Mouse (Mus musculus) kidney, embryonic 16.5 days (tissue): ENCODE measurements around the gene Cntn6. TPM values are rescaled to one million over a fixed set of nuclear protein-coding genes. Genes with fewer than 3 reads are reported as not detected.

Experiments used
- ATAC-seq: fragments of 200-750 bp; cut with Nextera tagmentation; 2 replicates; pipeline ENCODE4 v1.8.0; 2017; ENCODE audit warnings: moderate TSS enrichment; ENCODE audit not compliant: low FRiP score, low TSS enrichment
- H3K27ac ChIP-seq: fragments of 300-500 bp; sonication (generic); 2 replicates; pipeline ENCODE4 v1.5.1; 2014; ENCODE audit warnings: low read length
- H3K27me3 ChIP-seq: fragments of 300-500 bp; sonication (generic); 2 replicates; pipeline ENCODE4 v1.6.1; 2014; ENCODE audit warnings: low read length, control low read depth, mixed read lengths; ENCODE audit not compliant: insufficient read depth
- H3K36me3 ChIP-seq: fragments of 300-500 bp; sonication (generic); 2 replicates; pipeline ENCODE4 v1.6.1; 2014; ENCODE audit warnings: low read length, control low read depth, mixed read lengths; ENCODE audit not compliant: insufficient read depth
- H3K4me1 ChIP-seq: fragments of 300-500 bp; sonication (generic); 2 replicates; pipeline ENCODE4 v1.6.1; 2014; ENCODE audit warnings: low read length, control low read depth, mixed read lengths; ENCODE audit not compliant: insufficient read depth
- H3K4me2 ChIP-seq: fragments of 300-500 bp; sonication (generic); replicated peaks from 2 replicates; pipeline ENCODE4 v1.6.1; 2014; ENCODE audit warnings: low read depth, low read length
- H3K4me3 ChIP-seq: fragments of 300-500 bp; sonication (generic); 2 replicates; pipeline ENCODE4 v1.5.1; 2014; ENCODE audit warnings: mild to moderate bottlenecking, low read length
- H3K9ac ChIP-seq: fragments of 300-500 bp; sonication (generic); replicated peaks from 2 replicates; pipeline ENCODE4 v1.6.1; 2014; ENCODE audit warnings: low read length
- H3K9me3 ChIP-seq: fragments of 300-500 bp; sonication (generic); 2 replicates; pipeline ENCODE4 v1.6.1; 2016; ENCODE audit warnings: low read length, control low read depth
- WGBS: fragments of 180-500 bp; shearing (Covaris S2); extraction: QIAGEN DNeasy Blood & Tissue Kit; methylation state at CpG from one replicate; pipeline ENCODE4 v1.1.7; 2014; 5-methylcytosine and 5-hydroxymethylcytosine counted together
- polyA plus RNA-seq: library from polyadenylated mRNA; unstranded; fragments of >200 nt; fragmentation: Nextera tagmentation; extraction: Ambion mirVana; gene quantifications from 2 replicates; pipeline ENCODE4 v1.2.1, GENCODE M21; 2015

Cntn6 gene
- polyA plus RNA-seq, 1 experiment from 2014 or later = 2.9 TPM

GRCm38 (mm10) chr6:104602894-104603293 is 110.3 kb downstream of the Cntn6 start:
- Histone ChIP-seq H3K36me3 (no peaks in the 10 kb centered on the region), H3K4me2 (no peak overlapping the region), H3K4me1 (no peaks in the 10 kb centered on the region), H3K9me3 (no peaks in the 10 kb centered on the region), H3K27me3 (no peaks in the 10 kb centered on the region), H3K27ac (no peak overlapping the region), H3K9ac (no peak overlapping the region), H3K4me3 (no peak overlapping the region)
- no peak for ATAC-seq

GRCm38 (mm10) chr6:104603371-104603770 is 110.8 kb downstream of the Cntn6 start:
- ATAC-seq = no peak
- H3K4me2 ChIP-seq = no peak overlapping the region
- H3K9ac ChIP-seq = no peak overlapping the region
- no peak overlapping the region for H3K4me3 ChIP-seq
- H3K36me3 ChIP-seq = no peaks in the 10 kb centered on the region
- no peaks in the 10 kb centered on the region for H3K9me3 ChIP-seq
- 45% methylated on average over 4 of the region's 4 CpGs for WGBS
- H3K27me3 ChIP-seq = no peaks in the 10 kb centered on the region
- no peak overlapping the region for H3K27ac ChIP-seq
- H3K4me1 ChIP-seq = no peaks in the 10 kb centered on the region

GRCm38 (mm10) chr6:104605214-104605613 is 112.6 kb downstream of the Cntn6 start:
- no peaks in the 10 kb centered on the region for H3K4me1 ChIP-seq
- H3K9me3 ChIP-seq = no peaks in the 10 kb centered on the region
- H3K27ac ChIP-seq = no peak overlapping the region
- 51% methylated on average over 3 of the region's 3 CpGs for WGBS
- H3K4me3 ChIP-seq = no peak overlapping the region
- no peak overlapping the region for H3K4me2 ChIP-seq
- ATAC-seq = no peak
- H3K9ac ChIP-seq = no peak overlapping the region
- H3K27me3 ChIP-seq = no peaks in the 10 kb centered on the region
- no peaks in the 10 kb centered on the region for H3K36me3 ChIP-seq

- no peaks in the 10 kb centered on the region for H3K36me3 ChIP-seq
- H3K27me3 ChIP-seq = no peaks in the 10 kb centered on the region
- H3K9me3 ChIP-seq = no peaks in the 10 kb centered on the region
- 75% methylated on average over 3 of the region's 3 CpGs for WGBS
- no peak overlapping the region for H3K9ac ChIP-seq
- H3K4me3 ChIP-seq = no peak overlapping the region
- ATAC-seq = no peak
- no peak overlapping the region for H3K4me2 ChIP-seq
- H3K4me1 ChIP-seq = no peaks in the 10 kb centered on the region
- H3K27ac ChIP-seq = no peak overlapping the region
Measured at GRCm38 (mm10) chr6:104653518-104653917, 160.9 kb downstream of the Cntn6 start.

- Histone ChIP-seq H3K4me2 (no peak overlapping the region), H3K9me3 (no peaks in the 10 kb centered on the region), H3K27ac (no peak overlapping the region), H3K4me1 (no peaks in the 10 kb centered on the region), H3K36me3 (no peaks in the 10 kb centered on the region), H3K27me3 (no peaks in the 10 kb centered on the region), H3K9ac (no peak overlapping the region), H3K4me3 (no peak overlapping the region)
- 92% methylated on average over 2 of the region's 2 CpGs for WGBS
- no peak for ATAC-seq
Measured at GRCm38 (mm10) chr6:104668701-104669100, 176.1 kb downstream of the Cntn6 start.

GRCm38 (mm10) chr6:104674249-104674648 is 181.7 kb downstream of the Cntn6 start:
- no peaks in the 10 kb centered on the region for H3K4me1 ChIP-seq
- H3K9me3 ChIP-seq = no peaks in the 10 kb centered on the region
- H3K27ac ChIP-seq = no peak overlapping the region
- no peak overlapping the region for H3K9ac ChIP-seq
- no peaks in the 10 kb centered on the region for H3K27me3 ChIP-seq
- no peak for ATAC-seq
- H3K4me2 ChIP-seq = no peak overlapping the region
- no peaks in the 10 kb centered on the region for H3K36me3 ChIP-seq
- H3K4me3 ChIP-seq = no peak overlapping the region

GRCm38 (mm10) chr6:104679809-104680495 is 187.4 kb downstream of the Cntn6 start:
- ATAC-seq = no peak

GRCm38 (mm10) chr6:104687980-104688379 is 195.4 kb downstream of the Cntn6 start:
- Histone ChIP-seq H3K4me3 (no peak overlapping the region), H3K9me3 (no peaks in the 10 kb centered on the region), H3K9ac (no peak overlapping the region), H3K27me3 (no peaks in the 10 kb centered on the region), H3K4me2 (no peak overlapping the region), H3K36me3 (no peaks in the 10 kb centered on the region), H3K4me1 (no peaks in the 10 kb centered on the region), H3K27ac (no peak overlapping the region)
- no peak for ATAC-seq
- WGBS = 69% methylated on average over 3 of the region's 3 CpGs

More at GRCm38 (mm10) chr6:104679809-104680495, 187.4 kb downstream of the Cntn6 start:
- no peak overlapping the region for H3K4me2 ChIP-seq
- H3K36me3 ChIP-seq = no peaks in the 10 kb centered on the region
- 88% methylated on average over 1 of the region's 1 CpGs for WGBS
- H3K9ac ChIP-seq = no peak overlapping the region
- H3K4me3 ChIP-seq = no peak overlapping the region
- no peaks in the 10 kb centered on the region for H3K27me3 ChIP-seq
- H3K9me3 ChIP-seq = no peaks in the 10 kb centered on the region
- H3K27ac ChIP-seq = no peak overlapping the region
- no peaks in the 10 kb centered on the region for H3K4me1 ChIP-seq

GRCm38 (mm10) chr6:104688439-104689125 is 196.0 kb downstream of the Cntn6 start:
- Histone ChIP-seq H3K4me3 (no peak overlapping the region), H3K9ac (no peak overlapping the region)

GRCm38 (mm10) chr6:104728571-104728970 is 236.0 kb downstream of the Cntn6 start:
- Histone ChIP-seq H3K27ac (no peak overlapping the region), H3K36me3 (no peaks in the 10 kb centered on the region), H3K9ac (no peak overlapping the region), H3K4me3 (no peak overlapping the region), H3K4me2 (no peak overlapping the region), H3K9me3 (no peaks in the 10 kb centered on the region), H3K4me1 (no peaks in the 10 kb centered on the region), H3K27me3 (no peaks in the 10 kb centered on the region)
- WGBS = 86% methylated on average over 1 of the region's 1 CpGs
- no peak for ATAC-seq

More at GRCm38 (mm10) chr6:104688439-104689125, 196.0 kb downstream of the Cntn6 start:
- H3K9me3 ChIP-seq = no peaks in the 10 kb centered on the region
- H3K36me3 ChIP-seq = no peaks in the 10 kb centered on the region
- no peaks in the 10 kb centered on the region for H3K4me1 ChIP-seq
- no peaks in the 10 kb centered on the region for H3K27me3 ChIP-seq
- ATAC-seq = no peak
- H3K27ac ChIP-seq = no peak overlapping the region
- H3K4me2 ChIP-seq = no peak overlapping the region
- WGBS = 86% methylated on average over 6 of the region's 6 CpGs
